Mouse (Mus musculus) testis, adult 2 months (tissue): ENCODE data around the gene Mast4. TPM values are rescaled to one million over a fixed set of nuclear protein-coding genes. Genes with fewer than 3 reads are reported as not detected.

Experiments used
- H3K27ac ChIP-seq: fragments of 200-500 bp; 2 replicates; pipeline ENCODE4 v1.5.1; 2012; ENCODE audit warnings: low read depth, low read length; ENCODE audit not compliant: control insufficient read depth, insufficient read depth
- H3K27me3 ChIP-seq: fragments of 200-500 bp; 2 replicates; pipeline ENCODE4 v1.6.1; 2012; ENCODE audit warnings: mild to moderate bottlenecking, low read length, moderate library complexity; ENCODE audit not compliant: control insufficient read depth, insufficient read depth
- H3K36me3 ChIP-seq: fragments of 200-500 bp; 2 replicates; pipeline ENCODE4 v1.6.1; 2012; ENCODE audit warnings: mild to moderate bottlenecking, low read length; ENCODE audit not compliant: control insufficient read depth, insufficient read depth
- H3K4me1 ChIP-seq: fragments of 200-500 bp; 2 replicates; pipeline ENCODE4 v1.6.1; 2012; ENCODE audit warnings: low read length; ENCODE audit not compliant: control insufficient read depth, insufficient read depth
- H3K4me3 ChIP-seq: fragments of 200-500 bp; 2 replicates; pipeline ENCODE4 v1.5.1; 2012; ENCODE audit warnings: low read depth, mild to moderate bottlenecking, low read length, moderate library complexity, mixed read lengths; ENCODE audit not compliant: control insufficient read depth
- CTCF ChIP-seq: fragments of 200-500 bp; IDR thresholded peaks from 2 replicates; pipeline ENCODE4 v1.5.1; 2012; ENCODE audit warnings: low read depth, mild to moderate bottlenecking, inconsistent platforms, low read length, moderate library complexity; ENCODE audit not compliant: control insufficient read depth, insufficient read depth, insufficient replicate concordance
- POLR2A ChIP-seq: fragments of 200-500 bp; IDR thresholded peaks from 2 replicates; pipeline ENCODE4 v1.6.1; 2012; ENCODE audit warnings: low read depth, mild to moderate bottlenecking, inconsistent platforms, low read length, moderate library complexity; ENCODE audit not compliant: control insufficient read depth
- polyA plus RNA-seq: library from polyadenylated mRNA; depleted of rRNA; stranded (reverse); fragments of >200 nt; gene quantifications from 2 replicates; pipeline ENCODE4 v1.2.3, GENCODE M21; 2012

The Mast4 gene
- polyA plus RNA-seq, 1 experiment, result 5.3 TPM

GRCm38 (mm10) chr13:103332731-103333130 is 1.6 kb downstream of the Mast4 start:
- H3K27ac ChIP-seq, result 0 out of 2 replicates have a peak overlapping the region, but pooled peaks have one; percentile 15
- peak overlapping the region; percentile 85 for H3K4me3 ChIP-seq
- TF ChIP-seq CTCF, result no peak
- TF ChIP-seq POLR2A, result no peak
- H3K36me3 ChIP-seq, result no peaks in the 10 kb centered on the region
- peaks cover 3% of the 10 kb centered on the region for H3K4me1 ChIP-seq
- no peaks in the 10 kb centered on the region for H3K27me3 ChIP-seq

- Histone ChIP-seq H3K4me3 (peak overlapping the region; percentile 68), H3K27me3 (no peaks in the 10 kb centered on the region), H3K27ac (no peak overlapping the region), H3K4me1 (peaks cover 3% of the 10 kb centered on the region), H3K36me3 (no peaks in the 10 kb centered on the region)
- TF ChIP-seq CTCF (no peak), POLR2A (no peak)
These were observed 3.2 kb downstream of the Mast4 start for GRCm38 (mm10) chr13:103331096-103331495.

- no peak overlapping the region for H3K27ac ChIP-seq
- H3K36me3 ChIP-seq, result no peaks in the 10 kb centered on the region
- H3K27me3 ChIP-seq, result no peaks in the 10 kb centered on the region
- H3K4me3 ChIP-seq, result no peak overlapping the region
- peaks cover 3% of the 10 kb centered on the region for H3K4me1 ChIP-seq
- TF ChIP-seq CTCF (no peak), POLR2A (no peak)
These were observed 6.0 kb downstream of the Mast4 start for GRCm38 (mm10) chr13:103328299-103328698.

GRCm38 (mm10) chr13:103327843-103328242 is 6.5 kb downstream of the Mast4 start:
- no peak for TF ChIP-seq POLR2A
- TF ChIP-seq CTCF, result no peak
- Histone ChIP-seq H3K27me3 (no peaks in the 10 kb centered on the region), H3K4me3 (no peak overlapping the region), H3K36me3 (no peaks in the 10 kb centered on the region), H3K27ac (no peak overlapping the region), H3K4me1 (peaks cover 3% of the 10 kb centered on the region)

- no peaks in the 10 kb centered on the region for H3K36me3 ChIP-seq
- TF ChIP-seq POLR2A (no peak), CTCF (no peak)
These were observed 8.1 kb downstream of the Mast4 start for GRCm38 (mm10) chr13:103326186-103326585.

GRCm38 (mm10) chr13:103319881-103320280 is 14.4 kb downstream of the Mast4 start:
- Histone ChIP-seq H3K36me3 (no peaks in the 10 kb centered on the region), H3K27ac (no peak overlapping the region), H3K27me3 (no peaks in the 10 kb centered on the region), H3K4me3 (no peak overlapping the region), H3K4me1 (peaks cover 2% of the 10 kb centered on the region)
- TF ChIP-seq POLR2A, result no peak
- TF ChIP-seq CTCF, result no peak

More at GRCm38 (mm10) chr13:103326186-103326585, 8.1 kb downstream of the Mast4 start:
- Histone ChIP-seq H3K4me3 (no peak overlapping the region), H3K27me3 (no peaks in the 10 kb centered on the region), H3K4me1 (no peaks in the 10 kb centered on the region), H3K27ac (no peak overlapping the region)

GRCm38 (mm10) chr13:103319317-103319716 is 15.0 kb downstream of the Mast4 start:
- TF ChIP-seq POLR2A (no peak), CTCF (no peak)
- no peaks in the 10 kb centered on the region for H3K36me3 ChIP-seq

More at GRCm38 (mm10) chr13:103319317-103319716, 15.0 kb downstream of the Mast4 start:
- Histone ChIP-seq H3K4me1 (peaks cover 2% of the 10 kb centered on the region), H3K27ac (no peak overlapping the region), H3K4me3 (no peak overlapping the region), H3K27me3 (no peaks in the 10 kb centered on the region)
